Mouse (Mus musculus) neural tube, embryonic 12.5 days (tissue): ENCODE measurements around the gene Dynlrb2. TPM values are rescaled to one million over a fixed set of nuclear protein-coding genes. Genes with fewer than 3 reads are reported as not detected.

Experiments
- ATAC-seq: fragments of 200-750 bp; cut with Nextera tagmentation; 2 replicates; pipeline ENCODE4 v1.8.0; 2017; ENCODE audit warnings: low read depth, mild to moderate bottlenecking, moderate TSS enrichment, moderate library complexity; ENCODE audit not compliant: low FRiP score
- H3K27ac ChIP-seq: fragments of 300-500 bp; sonication (generic); 2 replicates; pipeline ENCODE4 v1.5.1; 2016
- H3K27me3 ChIP-seq: fragments of 300-500 bp; sonication (generic); replicated peaks from 2 replicates; pipeline ENCODE4 v1.6.1; 2016; ENCODE audit warnings: mild to moderate bottlenecking
- H3K36me3 ChIP-seq: fragments of 300-500 bp; sonication (generic); 2 replicates; pipeline ENCODE4 v1.6.1; 2016; ENCODE audit warnings: mild to moderate bottlenecking
- H3K4me1 ChIP-seq: fragments of 300-500 bp; sonication (generic); 2 replicates; pipeline ENCODE4 v1.6.1; 2016
- H3K4me2 ChIP-seq: fragments of 300-500 bp; sonication (generic); replicated peaks from 2 replicates; pipeline ENCODE4 v1.6.1; 2016; ENCODE audit warnings: mild to moderate bottlenecking
- H3K4me3 ChIP-seq: fragments of 300-500 bp; sonication (generic); 2 replicates; pipeline ENCODE4 v1.5.1; 2016
- H3K9ac ChIP-seq: fragments of 300-500 bp; sonication (generic); 2 replicates; pipeline ENCODE4 v1.6.1; 2016; ENCODE audit warnings: mild to moderate bottlenecking
- H3K9me3 ChIP-seq: fragments of 300-500 bp; sonication (generic); 2 replicates; pipeline ENCODE4 v1.6.1; 2016; ENCODE audit warnings: mild to moderate bottlenecking
- WGBS: fragments of 180-500 bp; shearing (Covaris S2); methylation state at CpG from one replicate; pipeline ENCODE4 v1.1.7; 2016; 5-methylcytosine and 5-hydroxymethylcytosine counted together
- polyA plus RNA-seq: library from polyadenylated mRNA; unstranded; fragments of >200 nt; fragmentation: Nextera tagmentation; extraction: Ambion mirVana; gene quantifications from 2 replicates; pipeline ENCODE4 v1.2.1, GENCODE M21; 2016

Dynlrb2 gene
- polyA plus RNA-seq, 1 experiment from 2014 or later = 1.4 TPM

GRCm38 (mm10) chr8:116543366-116543765, 38.6 kb downstream of the Dynlrb2 start:
- WGBS = 75% methylated on average over 1 of the region's 1 CpGs
- H3K9me3 ChIP-seq = no peaks in the 10 kb centered on the region
- no peak for ATAC-seq
- no peak overlapping the region for H3K27ac ChIP-seq
- no peaks in the 10 kb centered on the region for H3K27me3 ChIP-seq
- no peak overlapping the region for H3K9ac ChIP-seq
- H3K4me2 ChIP-seq = no peak overlapping the region
- H3K36me3 ChIP-seq = no peaks in the 10 kb centered on the region
- no peaks in the 10 kb centered on the region for H3K4me1 ChIP-seq
- H3K4me3 ChIP-seq = no peak overlapping the region

GRCm38 (mm10) chr8:116552255-116552654, 47.5 kb downstream of the Dynlrb2 start:
- no peaks in the 10 kb centered on the region for H3K36me3 ChIP-seq
- H3K9ac ChIP-seq = no peak overlapping the region
- H3K4me2 ChIP-seq = no peak overlapping the region
- H3K4me3 ChIP-seq = no peak overlapping the region
- H3K4me1 ChIP-seq = no peaks in the 10 kb centered on the region
- H3K27me3 ChIP-seq = no peaks in the 10 kb centered on the region
- no peak for ATAC-seq
- no peak overlapping the region for H3K27ac ChIP-seq
- 88% methylated on average over 6 of the region's 6 CpGs for WGBS
- H3K9me3 ChIP-seq = no peaks in the 10 kb centered on the region

GRCm38 (mm10) chr8:116552778-116553177, 48.0 kb downstream of the Dynlrb2 start:
- no peak overlapping the region for H3K9ac ChIP-seq
- no peaks in the 10 kb centered on the region for H3K9me3 ChIP-seq
- no peak overlapping the region for H3K4me2 ChIP-seq
- 80% methylated on average over 3 of the region's 3 CpGs for WGBS
- H3K4me3 ChIP-seq = no peak overlapping the region
- H3K36me3 ChIP-seq = no peaks in the 10 kb centered on the region
- no peaks in the 10 kb centered on the region for H3K4me1 ChIP-seq
- no peaks in the 10 kb centered on the region for H3K27me3 ChIP-seq
- no peak overlapping the region for H3K27ac ChIP-seq
- no peak for ATAC-seq

Other genes starting within 250 kb of the Dynlrb2 start
- 9.1 and 9.3 TPM in 2 replicates for gene Cdyl2, start 228.0 kb downstream of the Dynlrb2 start, polyA plus RNA-seq